Mouse (Mus musculus) right cerebral cortex, postnatal 10 days (tissue): ENCODE results near the gene Olfr878.
A peak's percentile ranks its signal among the peaks of the same experiment; 100 is the strongest.

Experiments
- DNase-seq, 2 experiments: peaks; one replicate each; pipeline ENCODE4 v3.0.0; 2021; ENCODE audit warnings: low spot score in 2 of 2

The Olfr878 gene

DNA sequence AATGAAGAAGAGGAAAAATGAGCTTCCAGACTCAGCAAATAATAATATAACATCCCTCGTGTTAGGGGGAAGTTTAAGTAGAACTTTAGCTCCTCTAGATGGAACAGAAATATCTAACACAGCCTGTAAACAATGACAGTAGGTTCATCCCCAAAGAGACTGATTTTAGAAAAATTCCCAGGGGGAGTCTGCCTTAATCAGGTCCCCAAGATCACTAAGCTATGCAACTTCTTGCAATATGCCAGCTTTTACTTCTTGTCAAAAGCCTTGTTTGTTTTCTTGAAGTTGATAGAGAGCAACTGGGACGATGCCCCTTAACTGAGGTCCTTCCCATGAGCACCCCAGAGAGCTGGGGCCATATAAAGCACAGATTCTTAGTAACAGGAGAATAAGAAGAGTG, at the start of gene Olfr878:
TSS of gene Olfr878 (plus strand) at position 301 of the 400 bp plus-strand sequence.
- DNase-seq, result no peak

DNA sequence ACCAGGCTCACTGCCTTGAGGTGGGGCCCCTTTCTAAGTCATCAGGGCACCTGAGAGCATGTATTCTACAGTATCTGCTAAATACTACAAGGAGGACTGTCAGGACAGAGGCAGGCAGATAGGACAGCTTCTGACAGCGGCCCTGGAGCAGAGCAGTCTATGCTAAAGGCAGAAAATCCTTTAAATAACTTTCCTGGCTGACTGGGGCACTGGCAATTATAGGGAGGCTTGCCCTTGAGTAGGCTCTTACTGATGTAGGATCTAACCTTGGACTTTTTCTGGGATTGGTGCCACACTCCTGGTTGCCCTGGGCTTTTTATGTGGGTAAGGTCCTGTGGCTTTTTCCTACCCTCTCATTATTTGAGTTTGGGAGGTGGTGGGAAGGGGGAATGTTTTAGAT, 47.4 kb upstream of the Olfr878 start:
- DNase-seq, result no peak

DNA sequence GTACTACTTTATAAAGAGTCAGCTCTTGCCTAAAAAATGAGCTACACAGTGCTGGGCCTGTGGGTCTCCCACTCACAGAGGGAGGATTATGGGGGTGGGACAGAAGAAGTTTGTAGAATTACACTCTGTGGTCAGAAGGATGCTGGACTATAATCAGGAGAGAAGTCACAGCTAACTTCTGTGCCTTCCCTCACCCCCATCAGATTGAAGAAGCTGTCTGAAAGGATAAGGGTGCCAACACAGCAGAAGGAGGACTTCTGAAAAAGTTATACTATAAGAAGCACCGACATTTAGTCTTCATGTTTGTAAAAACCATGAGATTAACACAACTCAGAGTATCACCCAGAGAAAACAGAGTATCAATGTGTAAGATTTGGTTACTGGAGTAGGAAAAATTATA, 46.5 kb upstream of the Olfr878 start:
- DNase-seq, result no peak

DNA sequence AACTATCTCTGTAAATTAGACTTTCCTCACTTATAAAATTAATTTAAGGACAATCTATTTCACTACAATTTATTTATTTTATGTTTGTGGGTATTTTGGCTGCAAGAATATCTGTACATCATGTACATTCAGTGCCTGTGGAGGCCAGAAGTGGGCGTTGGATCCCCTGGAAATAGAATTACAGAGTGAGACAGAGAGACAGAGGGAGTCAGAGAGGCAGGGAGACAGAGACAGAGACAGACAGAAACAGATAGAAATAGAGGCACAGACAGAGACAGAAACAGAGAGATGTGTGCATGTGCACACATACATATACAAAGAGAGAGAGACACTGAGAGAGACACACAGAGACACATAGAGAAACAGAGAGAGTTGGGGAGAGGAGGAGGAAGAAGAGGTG, 46.1 kb upstream of the Olfr878 start:
- no peak for DNase-seq

DNA sequence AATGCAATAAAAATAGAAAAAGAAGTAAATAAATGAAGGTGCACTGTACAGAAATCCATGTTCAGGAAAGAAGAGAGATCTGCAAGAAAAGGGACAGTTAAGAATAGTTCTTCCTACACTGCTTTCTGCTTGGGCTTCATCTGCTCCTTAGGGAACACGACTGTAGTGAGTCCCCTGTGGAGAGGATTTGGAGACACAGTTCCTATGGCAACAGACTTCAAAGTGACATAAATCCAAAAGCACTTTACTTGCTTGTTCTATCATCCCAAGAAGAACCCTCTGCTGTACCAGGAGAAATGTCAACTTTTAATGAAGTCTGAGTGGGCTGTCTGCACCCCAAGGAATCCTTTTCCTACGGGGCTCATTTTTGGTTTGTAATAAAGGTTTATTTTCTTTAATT, 26.7 kb upstream of the Olfr878 start:
- DNase-seq, result peak; percentile 33 to 68

DNA sequence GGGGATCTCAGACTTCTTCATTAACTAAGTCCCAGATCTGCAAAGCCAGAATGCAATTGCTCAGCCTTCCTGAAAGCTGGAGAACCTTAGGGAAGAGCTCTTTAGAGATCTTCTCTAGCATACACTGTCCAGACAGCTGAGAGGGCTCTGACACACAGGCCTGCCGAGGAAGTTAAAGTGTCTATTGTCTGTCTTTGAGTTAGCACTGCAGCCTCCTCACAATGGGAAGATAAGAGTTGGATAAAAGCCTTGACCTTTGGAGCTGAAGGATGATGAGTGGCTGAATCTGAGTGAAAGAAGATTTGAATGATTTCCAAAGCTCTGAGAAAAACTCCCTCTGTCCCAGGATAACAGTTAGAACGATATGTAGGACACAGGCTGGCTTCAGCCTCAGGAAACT, 21.0 kb upstream of the Olfr878 start, which contains the start of gene Olfr145:
TSS of gene Olfr145 (plus strand) at position 64 of the 400 bp plus-strand sequence.
- no peak for DNase-seq

DNA sequence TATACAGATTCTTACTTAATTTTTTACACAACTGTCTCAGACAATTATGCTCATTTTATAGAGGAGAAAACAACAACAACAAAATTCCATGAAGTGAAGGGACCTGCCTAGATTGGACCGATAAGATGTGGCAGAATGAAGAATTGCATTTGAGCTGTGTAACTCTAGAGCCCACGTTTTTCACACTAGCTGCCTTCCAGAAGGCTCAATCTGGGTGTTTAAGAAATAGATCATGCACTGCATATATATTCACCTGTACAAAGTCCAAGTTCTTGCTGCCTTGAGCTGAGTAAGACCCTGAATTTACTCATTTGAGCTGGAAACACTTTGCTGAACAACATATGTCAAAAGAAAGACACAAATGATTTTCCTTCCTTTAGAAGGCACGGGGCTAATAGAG, 12.1 kb upstream of the Olfr878 start:
- DNase-seq, result no peak

DNA sequence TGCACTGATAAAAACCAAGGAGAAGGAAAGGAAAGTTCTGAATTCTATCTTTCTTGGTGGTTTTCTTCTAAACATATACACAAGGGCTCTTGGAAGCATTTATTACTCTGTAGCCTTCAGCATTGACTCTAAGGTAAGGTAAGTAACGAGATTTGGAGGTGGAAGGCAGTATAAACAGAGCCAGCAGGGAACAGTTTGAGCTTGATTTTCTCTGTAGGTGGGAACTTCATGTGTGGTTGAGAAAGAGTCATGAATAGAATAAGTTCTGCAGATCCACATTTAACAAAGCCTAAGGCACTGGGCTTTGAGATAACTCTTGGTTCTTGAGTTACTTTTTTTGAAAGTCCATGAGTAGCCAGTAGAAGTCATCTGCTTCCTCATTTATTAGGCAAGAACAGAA, 378 bp downstream of the Olfr878 start:
- DNase-seq, result no peak

DNA sequence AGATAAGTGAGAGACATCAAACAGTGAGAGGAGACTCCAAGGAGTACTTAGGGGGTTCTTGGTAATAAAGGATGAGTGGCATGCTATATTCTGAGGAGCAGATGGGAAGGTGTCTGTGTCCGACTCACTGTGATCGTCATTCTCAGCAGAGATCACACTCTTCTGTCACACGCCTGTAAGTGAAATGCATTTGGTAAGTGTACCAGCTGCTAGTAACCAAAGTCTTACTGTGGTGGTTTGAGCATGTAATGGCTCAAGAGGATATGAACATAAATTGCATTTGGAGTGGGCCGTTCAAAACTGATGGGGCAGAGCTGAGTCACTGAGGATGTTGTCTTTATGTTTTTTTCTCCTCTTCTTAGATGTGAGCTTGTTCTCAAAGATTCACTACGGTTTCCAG, 6.6 kb downstream of the Olfr878 start:
- no peak for DNase-seq

DNA sequence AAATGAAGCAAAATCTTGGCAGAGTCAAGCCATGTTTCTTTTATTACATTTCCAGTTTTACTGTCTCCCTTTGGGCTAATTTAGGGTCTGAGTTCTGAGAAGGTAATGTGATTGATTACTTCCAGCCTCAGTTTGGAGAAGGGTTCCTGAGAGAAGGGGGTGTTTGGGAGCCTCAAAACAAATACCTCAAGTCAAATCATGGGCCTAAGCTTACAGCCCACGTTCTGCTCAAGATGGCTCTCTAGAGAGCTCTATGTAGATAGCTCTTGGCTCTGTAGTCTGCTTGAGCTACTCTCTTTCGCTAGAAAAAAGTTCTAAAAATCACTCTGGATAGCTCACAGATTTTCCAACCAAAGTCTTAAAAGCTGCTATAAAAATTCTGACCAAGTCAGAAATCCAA, 7.8 kb downstream of the Olfr878 start:
- no peak for DNase-seq

DNA sequence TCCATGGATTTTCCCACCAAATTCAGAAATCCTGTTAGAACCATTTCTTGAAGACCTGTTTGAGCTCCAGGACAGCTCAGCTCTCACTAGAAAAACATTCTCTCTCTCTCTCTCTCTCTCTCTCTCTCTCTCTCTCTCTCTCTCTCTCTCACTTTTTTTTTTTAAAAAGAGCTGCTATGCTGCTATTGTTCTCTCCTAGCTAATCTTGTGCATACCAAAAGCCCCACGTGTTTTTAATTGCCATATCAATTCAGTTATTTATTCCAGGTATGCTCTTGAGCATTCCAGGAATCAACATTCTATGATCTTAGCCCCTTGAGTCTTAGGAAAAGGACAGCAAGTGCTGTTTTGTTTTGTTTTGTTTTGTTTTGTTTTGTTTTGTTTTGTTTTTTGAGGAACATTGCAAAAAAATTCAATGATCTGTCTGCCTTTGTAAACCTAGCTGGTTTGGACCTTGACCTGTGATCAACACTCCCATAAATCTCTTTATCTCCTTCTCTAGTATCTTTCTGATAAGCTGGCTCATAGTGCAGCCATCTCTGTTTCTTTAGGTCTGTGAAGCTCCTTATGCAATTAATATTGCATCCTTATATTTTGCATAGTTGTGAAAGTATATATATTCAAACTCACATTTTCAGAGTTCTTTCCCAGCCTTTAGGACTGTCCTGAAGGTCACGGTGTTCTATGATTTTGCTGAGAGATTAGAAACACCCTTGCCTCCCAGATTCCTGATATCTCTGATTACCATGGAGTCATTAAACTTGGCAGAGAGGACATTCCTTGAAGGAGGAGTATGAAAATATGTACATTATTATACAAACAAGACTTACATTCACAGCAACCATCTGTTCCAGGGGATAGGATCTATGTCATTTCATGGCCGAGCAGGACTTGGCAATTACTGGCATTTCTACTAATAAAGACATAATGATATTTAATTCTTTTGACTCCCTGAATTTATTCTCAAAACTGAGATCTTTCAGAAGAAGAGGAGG, 8.7 kb downstream of the Olfr878 start:
- no peak for DNase-seq

DNA sequence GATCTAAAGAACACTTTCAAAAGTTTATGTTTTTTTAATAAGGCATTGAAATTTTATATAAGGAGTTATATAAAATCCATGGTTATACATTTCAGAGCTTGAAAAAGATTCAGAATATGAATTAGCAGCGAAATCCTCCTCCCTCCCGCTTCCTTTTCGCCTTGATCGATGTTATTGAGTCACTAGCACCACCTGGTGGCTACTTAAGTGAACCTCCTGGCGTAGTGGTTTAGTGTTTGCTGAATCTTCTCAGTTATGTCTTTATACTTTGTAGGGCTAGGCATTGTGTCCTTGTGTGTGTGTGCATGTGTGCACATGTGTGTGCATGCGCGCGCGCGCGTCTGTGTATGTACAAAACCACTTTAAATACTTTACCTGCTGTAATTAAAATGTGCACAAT, 14.9 kb downstream of the Olfr878 start:
- peak; percentile 88 for DNase-seq

DNA sequence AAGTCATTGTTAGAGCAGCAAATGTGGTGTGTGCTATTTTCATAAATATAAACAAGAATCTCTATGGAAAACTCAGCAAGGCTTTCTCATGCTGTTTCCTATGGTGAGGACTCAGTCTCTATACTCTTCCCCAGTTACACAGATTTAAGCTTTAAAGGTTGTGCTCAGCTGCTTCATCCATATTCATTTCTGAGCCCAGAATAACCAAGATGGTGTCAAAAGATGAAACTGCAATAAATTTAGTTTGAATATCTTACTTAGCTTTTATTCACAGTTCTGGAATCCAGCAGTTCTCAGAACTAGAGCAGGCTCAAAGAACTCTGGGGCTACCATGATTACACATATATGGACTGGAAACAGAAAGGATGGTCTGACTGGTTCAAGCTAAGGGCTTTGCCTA, 16.5 kb downstream of the Olfr878 start:
- no peak for DNase-seq

DNA sequence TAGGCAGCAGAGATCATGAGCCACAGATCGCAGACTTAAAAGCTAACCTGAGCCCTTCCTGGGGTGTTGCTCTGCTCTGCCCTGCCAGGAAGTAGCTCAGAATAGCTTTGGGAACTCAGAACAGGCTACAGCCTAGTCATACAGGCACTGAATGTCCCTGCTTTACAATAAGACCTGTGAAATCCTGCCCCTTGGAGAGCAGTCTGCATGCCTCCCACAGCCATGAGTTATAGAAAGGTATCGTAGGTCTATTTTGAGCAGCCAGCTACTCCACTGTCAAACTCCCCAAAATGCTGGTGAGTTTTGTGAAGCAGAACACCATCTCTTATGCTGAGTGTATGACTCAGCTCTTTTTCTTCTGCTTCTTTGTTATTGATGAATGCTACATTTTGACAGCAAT, 23.5 kb downstream of the Olfr878 start:
- no peak for DNase-seq
